8 mouse cellular contexts compared by ENCODE assay signal in the genomic region with DNA sequence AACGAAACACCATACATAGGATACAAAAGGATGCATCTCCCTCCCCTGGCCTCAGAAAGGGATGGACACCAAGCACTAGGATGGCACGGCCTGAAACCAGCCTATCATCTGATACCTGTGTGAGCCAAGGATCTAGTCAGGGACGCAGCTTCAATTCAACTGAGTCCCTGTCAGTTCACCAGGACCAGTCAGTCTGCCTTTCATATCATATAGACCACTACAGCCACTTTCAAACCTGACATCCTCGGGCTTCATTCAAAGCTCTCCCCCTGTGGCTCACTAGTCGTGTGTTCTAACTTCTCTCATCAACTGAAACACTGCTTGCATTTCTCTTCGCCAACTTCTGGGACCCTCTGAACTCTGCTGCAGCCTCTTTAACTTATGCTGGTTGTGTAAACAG. TPM values are rescaled to one million over a fixed set of nuclear protein-coding genes. Genes with fewer than 3 reads are reported as not detected.
DNase-seq lines count a peak whose midpoint lies in the region; ATAC-seq and TF ChIP-seq lines count a peak whose summit lies in the region.

No protein-coding gene starts in this region.

- no peaks in the 10 kb centered on the region for H3K9me3 ChIP-seq in erythroblast, embryonic 14.5 days (ENCODE audit: control insufficient read depth, low read length)
- no peaks in the 10 kb centered on the region for H3K9me3 ChIP-seq in forebrain, embryonic 14.5 days (replicated peaks; ENCODE audit: control insufficient read depth, low read length)
- no peaks in the 10 kb centered on the region for H3K9me3 ChIP-seq in liver, embryonic 14.5 days (ENCODE audit: control insufficient read depth, low read length)

- WGBS in forebrain, embryonic 14.5 days: 81% methylated on average over 6 of the region's 6 CpGs
- WGBS in liver, embryonic 14.5 days (ENCODE audit: insufficient replicate concordance): 72% methylated on average over 6 of the region's 6 CpGs

- H3K27ac ChIP-seq in forebrain, embryonic 14.5 days (ENCODE audit: low read depth, low read length): no peak overlapping the region
- H3K27ac ChIP-seq in liver, embryonic 14.5 days: no peak overlapping the region

- H3K27me3 ChIP-seq in erythroblast, embryonic 14.5 days (ENCODE audit: control insufficient read depth): no peaks in the 10 kb centered on the region
- H3K27me3 ChIP-seq in forebrain, embryonic 14.5 days (replicated peaks; ENCODE audit: control insufficient read depth, insufficient read depth, low read length): no peaks in the 10 kb centered on the region
- H3K27me3 ChIP-seq in liver, embryonic 14.5 days (ENCODE audit: control insufficient read depth, insufficient read depth, low read length): no peaks in the 10 kb centered on the region

- peak overlapping the region; percentile 56 for H3K4me2 ChIP-seq in forebrain, embryonic 14.5 days (ENCODE audit: low read length)
- peak overlapping the region; percentile 66 for H3K4me2 ChIP-seq in liver, embryonic 14.5 days (ENCODE audit: low read depth)

- DNase-seq in CD4-positive helper T cell, adult 2 months (ENCODE audit: low read depth, low spot score): peak; percentile 16
- DNase-seq in forebrain, embryonic 14.5 days (ENCODE audit: low spot score): no peak
- no peak for DNase-seq in liver, embryonic 14.5 days (ENCODE audit: low read depth in 3 of 3, low spot score in 3 of 3)
- no peak for DNase-seq in adrenal gland, postnatal 4 days (ENCODE audit: low spot score in 2 of 2)
- DNase-seq in thymus, postnatal 4 days: no peak
- no peak for DNase-seq in thymus, postnatal 0 days (ENCODE audit: low spot score)

- no peak for TF ChIP-seq CTCF in liver, embryonic 14.5 days (IDR thresholded peaks at IDR 0.05; ENCODE audit: low read depth)

- H3K4me1 ChIP-seq in erythroblast, embryonic 14.5 days (ENCODE audit: control insufficient read depth): peaks cover 23% of the 10 kb centered on the region
- H3K4me1 ChIP-seq in forebrain, embryonic 14.5 days (ENCODE audit: control insufficient read depth, insufficient read depth, low read length): peaks cover 10% of the 10 kb centered on the region
- H3K4me1 ChIP-seq in liver, embryonic 14.5 days (replicated peaks; ENCODE audit: control insufficient read depth in 2 of 2, insufficient read depth in 2 of 2, low read length in 1 of 2): peaks cover 3 to 10% of the 10 kb centered on the region in 2 experiments

- ATAC-seq in erythroblast, adult 5-6 weeks (replicated peaks; ENCODE audit: low FRiP score, poor library complexity, severe bottlenecking): no peak
- ATAC-seq in forebrain, embryonic 14.5 days: no peak
- ATAC-seq in liver, embryonic 14.5 days (ENCODE audit: insufficient read depth): no peak

- peaks cover 30% of the 10 kb centered on the region for H3K36me3 ChIP-seq in erythroblast, embryonic 14.5 days (ENCODE audit: control insufficient read depth)
- peaks cover 15% of the 10 kb centered on the region; the same call in 1 of the 2 replicates for H3K36me3 ChIP-seq in forebrain, embryonic 14.5 days (ENCODE audit: control insufficient read depth, insufficient read depth, low read length)
- peaks cover 11% of the 10 kb centered on the region for H3K36me3 ChIP-seq in liver, embryonic 14.5 days (replicated peaks; ENCODE audit: control insufficient read depth, insufficient read depth, low read depth)

- peak overlapping the region; percentile 90 for H3K4me3 ChIP-seq in erythroblast, embryonic 14.5 days (replicated peaks)
- H3K4me3 ChIP-seq in forebrain, embryonic 14.5 days (ENCODE audit: low read depth, low read length): peak overlapping the region; percentile 86
- peak overlapping the region; percentile 8 to 96; a peak in 3 of 4 replicates for H3K4me3 ChIP-seq in liver, embryonic 14.5 days (ENCODE audit: insufficient read depth in 1 of 2, low read depth in 2 of 2, low read length in 2 of 2)

- no peak for TF ChIP-seq EP300 in liver, embryonic 14.5 days (IDR thresholded peaks at IDR 0.05; ENCODE audit: low read depth)

- peak overlapping the region; percentile 1; the same call in 1 of the 2 replicates for H3K9ac ChIP-seq in forebrain, embryonic 14.5 days (ENCODE audit: low read length)
- H3K9ac ChIP-seq in liver, embryonic 14.5 days (replicated peaks): peak overlapping the region; percentile 46

RNA-seq across cellular contexts. Expression of a gene that starts 4.8 kb away (rescaled TPM):
- polyA plus RNA-seq in erythroblast, embryonic 14.5 days (2012): 0.08 and 0.14 TPM in 2 replicates
- 10.7 and 15.6 TPM in 2 replicates for total RNA-seq in erythroblast, adult 5-6 weeks (2015; ENCODE audit: low replicate concordance)
- total RNA-seq in erythroblast, adult 5-6 weeks (2017; ENCODE audit: low replicate concordance): 23.1 and 30.1 TPM in 2 replicates
- polyA plus RNA-seq in forebrain, embryonic 14.5 days (2014; fragmentation: Nextera tagmentation; extraction: Ambion mirVana): 38.0 and 39.6 TPM in 2 replicates
- 2.7 and 4.9 TPM in 2 replicates for polyA plus RNA-seq in liver, embryonic 14.5 days (2012; rRNA removed)
- polyA plus RNA-seq in liver, embryonic 14.5 days (2014; fragmentation: Nextera tagmentation; extraction: Ambion mirVana): 10.0 and 12.3 TPM in 2 replicates
- 10 to 100 TPM; 26.8 to 28.3 TPM for total RNA-seq in adrenal gland, postnatal 4 days (2021)
- polyA plus RNA-seq in thymus, postnatal 0 days (2015; fragmentation: Nextera tagmentation; extraction: Ambion mirVana): 23.7 and 26.3 TPM in 2 replicates

RNA-seq across cellular contexts. Expression of a gene that starts 34.4 kb away (rescaled TPM):
- 0.10 TPM in 1 of 2 replicates, not detected in the other for polyA plus RNA-seq in erythroblast, embryonic 14.5 days (2012)
- 5.2 and 7.1 TPM in 2 replicates for total RNA-seq in erythroblast, adult 5-6 weeks (2015; ENCODE audit: low replicate concordance)
- total RNA-seq in erythroblast, adult 5-6 weeks (2017; ENCODE audit: low replicate concordance): 3.2 and 3.7 TPM in 2 replicates
- polyA plus RNA-seq in forebrain, embryonic 14.5 days (2014; fragmentation: Nextera tagmentation; extraction: Ambion mirVana): 10.0 and 10.2 TPM in 2 replicates
- 1.2 and 1.8 TPM in 2 replicates for polyA plus RNA-seq in liver, embryonic 14.5 days (2012; rRNA removed)
- 1.9 and 2.0 TPM in 2 replicates for polyA plus RNA-seq in liver, embryonic 14.5 days (2014; fragmentation: Nextera tagmentation; extraction: Ambion mirVana)
- total RNA-seq in adrenal gland, postnatal 4 days (2021): 1 to 10 TPM; 5.0 to 6.4 TPM
- polyA plus RNA-seq in thymus, postnatal 0 days (2015; fragmentation: Nextera tagmentation; extraction: Ambion mirVana): 5.3 and 5.4 TPM in 2 replicates

RNA-seq across cellular contexts. Expression of a gene that starts 59.3 kb away (rescaled TPM):
- polyA plus RNA-seq in erythroblast, embryonic 14.5 days (2012): not detected in 2 replicates
- total RNA-seq in erythroblast, adult 5-6 weeks (2015; ENCODE audit: low replicate concordance): not detected in 2 replicates
- total RNA-seq in erythroblast, adult 5-6 weeks (2017; ENCODE audit: low replicate concordance): 2.9 TPM in 1 of 2 replicates, not detected in the other
- 0.36 and 1.4 TPM in 2 replicates for polyA plus RNA-seq in forebrain, embryonic 14.5 days (2014; fragmentation: Nextera tagmentation; extraction: Ambion mirVana)
- 0.32 TPM in 1 of 2 replicates, not detected in the other for polyA plus RNA-seq in liver, embryonic 14.5 days (2012; rRNA removed)
- polyA plus RNA-seq in liver, embryonic 14.5 days (2014; fragmentation: Nextera tagmentation; extraction: Ambion mirVana): 1.0 TPM in 1 of 2 replicates, not detected in the other
- 1 to 10 TPM in 1 of 2 experiments, under 1 TPM in 1; 0.70 to 4.9 TPM for total RNA-seq in adrenal gland, postnatal 4 days (2021)
- polyA plus RNA-seq in thymus, postnatal 0 days (2015; fragmentation: Nextera tagmentation; extraction: Ambion mirVana): 0.33 and 1.3 TPM in 2 replicates
